Mouse (Mus musculus): Measurements from ENCODE around the gene Endou.

The Endou gene

GRCm38 (mm10) chr15:97731111-97731510 lies at the start of gene Endou:
Endou (minus strand) TSS chr15:97731339.
- POLR2A ChIA-PET = interaction anchor here in 1 of 4 experiments (2.1 kb wide), 1 partner anchor 10 kb away, joined by 6 read pairs; no protein-coding TSS in a partner anchor
- CTCF ChIA-PET = interaction anchor here in 1 of 4 experiments (0.6 to 1.7 kb wide), 3 partner anchors 17 to 233 kb away, joined by 3 to 4 read pairs (median 3); partner anchors contain the start of gene Tmem106c

- ChIA-PET CTCF (interaction anchor here in 3 of 4 experiments (0.5 to 4.0 kb wide), 3 partner anchors 56 to 113 kb away, joined by 4 to 24 read pairs (median 6); no protein-coding TSS in a partner anchor), POLR2A (interaction anchor here in 3 of 4 experiments (0.6 to 2.6 kb wide), 6 partner anchors 9 to 675 kb away, joined by 3 to 7 read pairs (median 4); no protein-coding TSS in a partner anchor)
Measured at GRCm38 (mm10) chr15:97780611-97781031, 49.5 kb upstream of the Endou start.

GRCm38 (mm10) chr15:97779576-97779975 lies 48.4 kb upstream of the Endou start:
- POLR2A ChIA-PET = interaction anchor here in 3 of 4 experiments (0.6 to 1.6 kb wide), 9 partner anchors 9 to 1102 kb away, joined by 3 to 4 read pairs (median 3); no protein-coding TSS in a partner anchor
- CTCF ChIA-PET = interaction anchor here in 3 of 4 experiments (0.6 to 2.6 kb wide), 6 partner anchors 11 to 345 kb away, joined by 3 to 7 read pairs (median 6); partner anchors contain the start of gene Rapgef3 (in 1 of the 3)

GRCm38 (mm10) chr15:97778311-97779098 lies 47.4 kb upstream of the Endou start, which contains the start of gene Slc48a1:
Slc48a1 (plus strand) TSS chr15:97778520.
- ChIA-PET POLR2A (interaction anchor here in 1 of 4 experiments (0.6 to 1.2 kb wide), 3 partner anchors 10 to 547 kb away, joined by 3 to 5 read pairs (median 3); no protein-coding TSS in a partner anchor), CTCF (interaction anchor here in 3 of 4 experiments (0.6 to 2.6 kb wide), 4 partner anchors 10 to 115 kb away, joined by 3 to 7 read pairs (median 4); partner anchors contain the start of gene Rapgef3 (in 1 of the 3))

- CTCF ChIA-PET = interaction anchor here (0.5 to 3.4 kb wide), 59 partner anchors 9 to 931 kb away, joined by 3 to 53 read pairs (median 5); partner anchors contain the start of genes Rapgef3 (in 4 of the 4), Ccdc65 (in 1 of the 4) and Tmem106c (in 1 of the 4)
Measured at GRCm38 (mm10) chr15:97776919-97777318, 45.8 kb upstream of the Endou start.

GRCm38 (mm10) chr15:97776514-97776913 lies 45.4 kb upstream of the Endou start:
- ChIA-PET POLR2A (interaction anchor here in 2 of 4 experiments (0.6 to 2.0 kb wide), 11 partner anchors 8 to 82 kb away, joined by 3 to 9 read pairs (median 3); no protein-coding TSS in a partner anchor), CTCF (interaction anchor here (0.5 to 3.4 kb wide), 60 partner anchors 8 to 932 kb away, joined by 3 to 53 read pairs (median 4); partner anchors contain the start of genes Rapgef3 (in 4 of the 4), Ccdc65 (in 1 of the 4) and Tmem106c (in 1 of the 4))

More at GRCm38 (mm10) chr15:97776919-97777318, 45.8 kb upstream of the Endou start:
- POLR2A ChIA-PET = interaction anchor here in 2 of 4 experiments (0.6 to 2.0 kb wide), 11 partner anchors 8 to 83 kb away, joined by 3 to 9 read pairs (median 3); no protein-coding TSS in a partner anchor

GRCm38 (mm10) chr15:97773961-97774370 lies 42.8 kb upstream of the Endou start:
- POLR2A ChIA-PET = no interaction called here

GRCm38 (mm10) chr15:97773108-97773507 lies 42.0 kb upstream of the Endou start:
- POLR2A ChIA-PET = interaction anchor here in 1 of 4 experiments (0.5 to 1.8 kb wide), 2 partner anchors 15 to 989 kb away, joined by 7 to 11 read pairs; no protein-coding TSS in a partner anchor

More at GRCm38 (mm10) chr15:97773961-97774370, 42.8 kb upstream of the Endou start:
- CTCF ChIA-PET = interaction anchor here in 2 of 4 experiments (0.7 to 1.6 kb wide), 2 partner anchors 9 to 13 kb away, joined by 4 to 6 read pairs; no protein-coding TSS in a partner anchor

GRCm38 (mm10) chr15:97770280-97770679 lies 39.1 kb upstream of the Endou start:
- CTCF ChIA-PET = interaction anchor here in 3 of 4 experiments (0.6 to 4.4 kb wide), 6 partner anchors 12 to 107 kb away, joined by 3 to 15 read pairs (median 4); no protein-coding TSS in a partner anchor
- POLR2A ChIA-PET = interaction anchor here in 2 of 4 experiments (1.1 to 2.1 kb wide), 4 partner anchors 9 to 11 kb away, joined by 3 to 11 read pairs (median 4); no protein-coding TSS in a partner anchor

More at GRCm38 (mm10) chr15:97773108-97773507, 42.0 kb upstream of the Endou start:
- CTCF ChIA-PET = interaction anchor here in 2 of 4 experiments (0.6 to 1.6 kb wide), 4 partner anchors 10 to 129 kb away, joined by 3 to 5 read pairs (median 4); no protein-coding TSS in a partner anchor

- POLR2A ChIA-PET = interaction anchor here in 3 of 4 experiments (0.7 to 3.3 kb wide), 9 partner anchors 8 to 40 kb away, joined by 3 to 20 read pairs (median 4); no protein-coding TSS in a partner anchor
- CTCF ChIA-PET = interaction anchor here (0.9 to 4.4 kb wide), 15 partner anchors 8 to 105 kb away, joined by 3 to 24 read pairs (median 9); partner anchors contain the start of gene Slc48a1 (in 1 of the 4)
Measured at GRCm38 (mm10) chr15:97768192-97768591, 37.1 kb upstream of the Endou start.

- ChIA-PET POLR2A (interaction anchor here in 3 of 4 experiments (0.7 to 3.3 kb wide), 9 partner anchors 11 to 237 kb away, joined by 3 to 20 read pairs (median 4); no protein-coding TSS in a partner anchor), CTCF (interaction anchor here (0.5 to 3.2 kb wide), 25 partner anchors 9 to 401 kb away, joined by 3 to 24 read pairs (median 5); partner anchors contain the start of genes Tmem106c (in 2 of the 4) and Slc48a1 (in 1 of the 4))
Measured at GRCm38 (mm10) chr15:97767280-97768186, 36.4 kb upstream of the Endou start, which contains the start of gene Rapgef3. Rapgef3 (minus strand) TSS chr15:97767972.

GRCm38 (mm10) chr15:97766594-97767279 lies 35.6 kb upstream of the Endou start:
- CTCF ChIA-PET = interaction anchor here (0.5 to 3.2 kb wide), 23 partner anchors 10 to 1924 kb away, joined by 3 to 24 read pairs (median 6); partner anchors contain the start of gene Tmem106c (in 2 of the 4)
- POLR2A ChIA-PET = interaction anchor here in 2 of 4 experiments (0.8 to 3.3 kb wide), 8 partner anchors 10 to 236 kb away, joined by 3 to 20 read pairs (median 6); no protein-coding TSS in a partner anchor

- POLR2A ChIA-PET = interaction anchor here in 3 of 4 experiments (0.5 to 3.3 kb wide), 8 partner anchors 10 to 22 kb away, joined by 3 to 20 read pairs (median 4); no protein-coding TSS in a partner anchor
- CTCF ChIA-PET = interaction anchor here in 3 of 4 experiments (0.6 to 3.2 kb wide), 12 partner anchors 11 to 1925 kb away, joined by 3 to 24 read pairs (median 9); partner anchors contain the start of gene Tmem106c (in 2 of the 3)
Measured at GRCm38 (mm10) chr15:97766194-97766593, 35.1 kb upstream of the Endou start.

GRCm38 (mm10) chr15:97765090-97765794 lies 34.1 kb upstream of the Endou start:
- POLR2A ChIA-PET = interaction anchor here in 3 of 4 experiments (1.0 to 1.5 kb wide), 6 partner anchors 9 to 19 kb away, joined by 3 to 4 read pairs (median 4); no protein-coding TSS in a partner anchor
- CTCF ChIA-PET = interaction anchor here in 1 of 4 experiments (1.1 to 2.3 kb wide), 4 partner anchors 11 to 100 kb away, joined by 3 to 10 read pairs (median 8); no protein-coding TSS in a partner anchor

GRCm38 (mm10) chr15:97764532-97764931 lies 33.4 kb upstream of the Endou start:
- POLR2A ChIA-PET = interaction anchor here in 3 of 4 experiments (1.0 to 1.5 kb wide), 6 partner anchors 8 to 20 kb away, joined by 3 to 4 read pairs (median 4); no protein-coding TSS in a partner anchor

More at GRCm38 (mm10) chr15:97764532-97764931, 33.4 kb upstream of the Endou start:
- CTCF ChIA-PET = interaction anchor here in 1 of 4 experiments (1.1 to 2.3 kb wide), 4 partner anchors 12 to 99 kb away, joined by 3 to 10 read pairs (median 8); no protein-coding TSS in a partner anchor
